ENCODE assay signal across 11 mouse cellular contexts in genomic region chr11:70049816-70050215, GRCm38 (mm10). TPM values are rescaled to one million over a fixed set of nuclear protein-coding genes. Genes with fewer than 3 reads are reported as not detected.
A peak's percentile ranks its signal among the peaks of the same experiment; 100 is the strongest.
DNase-seq lines count a peak whose midpoint lies in the region; ATAC-seq and TF ChIP-seq lines count a peak whose summit lies in the region.
"Had no signal": no experiment of that assay in that cellular context is flagged by ENCODE, and none has a peak within 500 bp of the region (broad histone marks: within the 10 kb centered on the region; RNA-seq: fewer than 3 reads in every experiment).

No protein-coding gene starts in this region.

- ATAC-seq in kidney, embryonic 15.5 days (replicated peaks; ENCODE audit: low FRiP score), result no peak
- no peak for ATAC-seq in hindbrain, embryonic 16.5 days

- no peak overlapping the region for H3K27ac ChIP-seq in kidney, adult 2 months (ENCODE audit: insufficient read depth, low read depth, low read length)
- no peak overlapping the region for H3K27ac ChIP-seq in kidney, embryonic 15.5 days
- no peak overlapping the region for H3K27ac ChIP-seq in hindbrain, embryonic 16.5 days (ENCODE audit: low read depth, low read length)
- H3K27ac ChIP-seq: hindbrain, embryonic 15.5 days; lung, embryonic 15.5 days had no signal

- H3K36me3 ChIP-seq in kidney, adult 2 months (ENCODE audit: control insufficient read depth, insufficient read depth, low read length), result no peaks in the 10 kb centered on the region
- 0 out of 2 replicates have a peak, but pooled peaks cover 2% of the 10 kb centered on the region for H3K36me3 ChIP-seq in kidney, embryonic 15.5 days
- peaks cover 1% of the 10 kb centered on the region; the same call in 1 of the 2 replicates for H3K36me3 ChIP-seq in hindbrain, embryonic 16.5 days (ENCODE audit: control insufficient read depth, insufficient read depth, low read length)
- H3K36me3 ChIP-seq: lung, embryonic 15.5 days had no signal

- peak; percentile 51; the same call in 1 of the 2 replicates for TF ChIP-seq CTCF in kidney, adult 2 months (conservative IDR thresholded peaks at IDR 0.05; ENCODE audit: insufficient read depth, insufficient read length, low read depth, low read length)

- DNase-seq in kidney, adult 2 months, result no peak
- DNase-seq in 3T3-L1 (ENCODE audit: low read depth, low spot score), result peak; percentile 22
- DNase-seq in B cell, adult 2 months, result peak; percentile 36 to 47
- peak; percentile 29 for DNase-seq in c-Kit-positive CD71-positive TER-119-positive erythroid progenitor cells, embryonic 14.5 days (ENCODE audit: low spot score)
- DNase-seq in retina, postnatal 1 day, result no peak
- DNase-seq: cerebellum, postnatal 36 days; heart, adult 18-20 months had no signal

- H3K4me2 ChIP-seq in kidney, embryonic 15.5 days, result no peak overlapping the region
- no peak overlapping the region for H3K4me2 ChIP-seq in hindbrain, embryonic 16.5 days (ENCODE audit: low read length)
- H3K4me2 ChIP-seq: hindbrain, embryonic 15.5 days; lung, embryonic 15.5 days had no signal

- TF ChIP-seq POLR2A in kidney, adult 2 months (IDR thresholded peaks at IDR 0.05; ENCODE audit: low read depth, low read length), result no peak

- WGBS in kidney, adult 2 months, result 56% methylated on average over 10 of the region's 10 CpGs
- 58% methylated on average over 10 of the region's 10 CpGs for WGBS in kidney, embryonic 15.5 days
- WGBS in hindbrain, embryonic 16.5 days, result 62% methylated on average over 10 of the region's 10 CpGs

- no peak overlapping the region for H3K4me3 ChIP-seq in kidney, adult 2 months (ENCODE audit: insufficient read depth, low read depth, low read length)
- H3K4me3 ChIP-seq in kidney, embryonic 15.5 days (replicated peaks), result no peak overlapping the region
- H3K4me3 ChIP-seq in hindbrain, embryonic 16.5 days (ENCODE audit: low read length), result no peak overlapping the region
- H3K4me3 ChIP-seq: hindbrain, embryonic 15.5 days; lung, embryonic 15.5 days had no signal

- H3K9ac ChIP-seq in kidney, embryonic 15.5 days, result no peak overlapping the region
- no peak overlapping the region for H3K9ac ChIP-seq in hindbrain, embryonic 16.5 days (ENCODE audit: low read depth, low read length)
- H3K9ac ChIP-seq: hindbrain, embryonic 15.5 days; lung, embryonic 15.5 days had no signal

- H3K27me3 ChIP-seq in kidney, adult 2 months (replicated peaks; ENCODE audit: control insufficient read depth, insufficient read depth, low read length), result no peaks in the 10 kb centered on the region
- peaks cover 17% of the 10 kb centered on the region for H3K27me3 ChIP-seq in kidney, embryonic 15.5 days
- no peaks in the 10 kb centered on the region for H3K27me3 ChIP-seq in hindbrain, embryonic 16.5 days (replicated peaks; ENCODE audit: control insufficient read depth, insufficient read depth, low read length)
- H3K27me3 ChIP-seq: hindbrain, embryonic 15.5 days had no signal

- no peaks in the 10 kb centered on the region for H3K9me3 ChIP-seq in kidney, embryonic 15.5 days (replicated peaks)
- H3K9me3 ChIP-seq in hindbrain, embryonic 16.5 days (ENCODE audit: control insufficient read depth, low read length), result no peaks in the 10 kb centered on the region
- H3K9me3 ChIP-seq: hindbrain, embryonic 15.5 days; lung, embryonic 15.5 days had no signal

- no peaks in the 10 kb centered on the region; the same call in 1 of the 2 replicates for H3K4me1 ChIP-seq in kidney, adult 2 months (ENCODE audit: control insufficient read depth, insufficient read depth, low read length)
- H3K4me1 ChIP-seq in kidney, embryonic 15.5 days, result peaks cover 12% of the 10 kb centered on the region
- H3K4me1 ChIP-seq in hindbrain, embryonic 16.5 days (ENCODE audit: control insufficient read depth, insufficient read depth, low read depth, low read length), result no peaks in the 10 kb centered on the region
- H3K4me1 ChIP-seq: hindbrain, embryonic 15.5 days; lung, embryonic 15.5 days had no signal

RNA-seq across cellular contexts. Expression of gene Asgr1, which starts 4.1 kb away (rescaled TPM):
- 0.25 and 0.41 TPM in 2 replicates for polyA plus RNA-seq in kidney, adult 2 months (2012; rRNA removed)
- polyA plus RNA-seq in kidney, embryonic 15.5 days (2015; fragmentation: Nextera tagmentation; extraction: Ambion mirVana), result 1.3 and 2.3 TPM in 2 replicates
- polyA plus RNA-seq in hindbrain, embryonic 16.5 days (2015; fragmentation: Nextera tagmentation; extraction: Ambion mirVana), result 3.9 and 4.4 TPM in 2 replicates

RNA-seq across cellular contexts. Expression of gene Dlg4, which starts 33.1 kb away (rescaled TPM):
- 8.1 and 8.3 TPM in 2 replicates for polyA plus RNA-seq in kidney, adult 2 months (2012; rRNA removed)
- polyA plus RNA-seq in kidney, embryonic 15.5 days (2015; fragmentation: Nextera tagmentation; extraction: Ambion mirVana), result 12.9 and 15.2 TPM in 2 replicates
- polyA plus RNA-seq in hindbrain, embryonic 16.5 days (2015; fragmentation: Nextera tagmentation; extraction: Ambion mirVana), result 23.1 and 23.4 TPM in 2 replicates

RNA-seq across cellular contexts. Expression of gene Acadvl, which starts 34.6 kb away (rescaled TPM):
- 249 and 308 TPM in 2 replicates for polyA plus RNA-seq in kidney, adult 2 months (2012; rRNA removed)
- polyA plus RNA-seq in kidney, embryonic 15.5 days (2015; fragmentation: Nextera tagmentation; extraction: Ambion mirVana), result 78.1 and 83.0 TPM in 2 replicates
- polyA plus RNA-seq in hindbrain, embryonic 16.5 days (2015; fragmentation: Nextera tagmentation; extraction: Ambion mirVana), result 66.6 and 69.1 TPM in 2 replicates

RNA-seq across cellular contexts. Expression of gene Asgr2, which starts 42.6 kb away (rescaled TPM):
- 0.27 and 0.41 TPM in 2 replicates for polyA plus RNA-seq in kidney, adult 2 months (2012; rRNA removed)
- 0.18 and 0.28 TPM in 2 replicates for polyA plus RNA-seq in kidney, embryonic 15.5 days (2015; fragmentation: Nextera tagmentation; extraction: Ambion mirVana)
- polyA plus RNA-seq in hindbrain, embryonic 16.5 days (2015; fragmentation: Nextera tagmentation; extraction: Ambion mirVana), result not detected in 2 replicates
- polyA plus RNA-seq: hindbrain, embryonic 15.5 days had no signal

RNA-seq across cellular contexts. Expression of gene Dvl2, which starts 49.4 kb away (rescaled TPM):
- polyA plus RNA-seq in kidney, adult 2 months (2012; rRNA removed), result 8.5 and 9.6 TPM in 2 replicates
- polyA plus RNA-seq in kidney, embryonic 15.5 days (2015; fragmentation: Nextera tagmentation; extraction: Ambion mirVana), result 38.2 and 43.2 TPM in 2 replicates
- 21.0 and 25.4 TPM in 2 replicates for polyA plus RNA-seq in hindbrain, embryonic 16.5 days (2015; fragmentation: Nextera tagmentation; extraction: Ambion mirVana)

Comparison
In these comparisons a context has a peak if more than half of its experiments do, and no peak if none do; other contexts are left out.
1. DNase-seq: peak in 3T3-L1 (single experiment), B cell, adult 2 months (2 of 2) and c-Kit-positive CD71-positive TER-119-positive erythroid progenitor cells, embryonic 14.5 days (single experiment); none in kidney, adult 2 months (single experiment) and retina, postnatal 1 day (single experiment).